Mouse (Mus musculus): ENCODE measurements around the gene Tmco4. TPM values are rescaled to one million over a fixed set of nuclear protein-coding genes. Genes with fewer than 3 reads are reported as not detected.

The Tmco4 gene
- polyA plus RNA-seq, 1 experiment from 2014 or later, result 3.0 TPM

- Histone ChIP-seq H3K27me3 (ENCODE audit: control insufficient read depth, insufficient read depth, low read length) (no peaks in the 10 kb centered on the region), H3K4me2 (peak overlapping the region; percentile 44), H3K4me1 (ENCODE audit: control insufficient read depth, insufficient read depth, low read length) (no peaks in the 10 kb centered on the region), H3K36me3 (ENCODE audit: control insufficient read depth, insufficient read depth, low read length) (no peaks in the 10 kb centered on the region), H3K27ac (ENCODE audit: low read depth, low read length) (no peak overlapping the region), H3K4me3 (ENCODE audit: low read depth, low read length) (peak overlapping the region; percentile 21; the same call in 1 of the 2 replicates), H3K9ac (ENCODE audit: low read depth, low read length) (no peak overlapping the region), H3K9me3 (replicated peaks; ENCODE audit: control insufficient read depth, low read length) (no peaks in the 10 kb centered on the region)
- ATAC-seq (replicated peaks; ENCODE audit: insufficient number of reproducible peaks, low FRiP score, low TSS enrichment), result 0 out of 2 replicates have a peak, but pooled peaks have one; percentile 35
- 25% methylated on average over 15 of the region's 15 CpGs for WGBS (ENCODE audit: insufficient replicate concordance)
These were observed 29.0 kb upstream of the Tmco4 start for GRCm38 (mm10) chr4:138943730-138944129.

DNA sequence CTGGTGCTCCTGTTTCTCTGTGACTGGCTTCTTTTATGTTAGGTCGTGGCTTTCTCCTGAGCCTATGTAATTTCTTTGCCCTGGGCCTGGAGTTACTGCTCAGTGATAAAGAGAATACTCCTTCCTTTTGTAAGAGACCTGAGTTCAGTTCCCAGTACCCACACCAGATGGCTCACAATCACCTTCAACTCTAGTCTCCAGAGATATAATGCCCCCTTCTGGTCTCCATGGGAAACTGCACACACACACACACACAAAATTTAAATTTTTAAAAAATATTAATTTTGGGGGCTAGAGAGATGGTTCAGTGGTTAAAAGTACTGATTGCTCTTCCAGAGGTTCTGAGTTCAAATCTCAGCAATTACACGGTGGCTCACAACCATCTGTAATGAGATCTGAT lies 24.4 kb upstream of the Tmco4 start:
- Histone ChIP-seq H3K9me3 (replicated peaks; ENCODE audit: control insufficient read depth, low read length) (no peaks in the 10 kb centered on the region; the same call in 1 of the 2 replicates), H3K27ac (ENCODE audit: low read depth, low read length) (no peak overlapping the region)
- WGBS (ENCODE audit: insufficient replicate concordance), result 78% methylated on average over 2 of the region's 2 CpGs

GRCm38 (mm10) chr4:138958612-138959011 lies 14.1 kb upstream of the Tmco4 start:
- Histone ChIP-seq H3K27ac (ENCODE audit: low read depth, low read length) (no peak overlapping the region), H3K9me3 (replicated peaks; ENCODE audit: control insufficient read depth, low read length) (no peaks in the 10 kb centered on the region), H3K4me3 (ENCODE audit: low read depth, low read length) (no peak overlapping the region), H3K27me3 (ENCODE audit: control insufficient read depth, insufficient read depth, low read length) (no peaks in the 10 kb centered on the region), H3K9ac (ENCODE audit: low read depth, low read length) (no peak overlapping the region), H3K4me1 (ENCODE audit: control insufficient read depth, insufficient read depth, low read length) (no peaks in the 10 kb centered on the region), H3K36me3 (ENCODE audit: control insufficient read depth, insufficient read depth, low read length) (no peaks in the 10 kb centered on the region), H3K4me2 (no peak overlapping the region)
- ATAC-seq (replicated peaks; ENCODE audit: insufficient number of reproducible peaks, low FRiP score, low TSS enrichment), result no peak
- WGBS (ENCODE audit: insufficient replicate concordance), result 82% methylated on average over 9 of the region's 9 CpGs

More for the DNA sequence above, 24.4 kb upstream of the Tmco4 start:
- Histone ChIP-seq H3K36me3 (ENCODE audit: control insufficient read depth, insufficient read depth, low read length) (no peaks in the 10 kb centered on the region), H3K4me3 (ENCODE audit: low read depth, low read length) (no peak overlapping the region), H3K4me1 (ENCODE audit: control insufficient read depth, insufficient read depth, low read length) (no peaks in the 10 kb centered on the region), H3K9ac (ENCODE audit: low read depth, low read length) (no peak overlapping the region), H3K27me3 (ENCODE audit: control insufficient read depth, insufficient read depth, low read length) (no peaks in the 10 kb centered on the region), H3K4me2 (no peak overlapping the region)
- no peak for ATAC-seq (replicated peaks; ENCODE audit: insufficient number of reproducible peaks, low FRiP score, low TSS enrichment)

GRCm38 (mm10) chr4:138959120-138959519 lies 13.6 kb upstream of the Tmco4 start:
- no peaks in the 10 kb centered on the region for H3K9me3 ChIP-seq (replicated peaks; ENCODE audit: control insufficient read depth, low read length)
- 82% methylated on average over 15 of the region's 15 CpGs for WGBS (ENCODE audit: insufficient replicate concordance)
- no peak overlapping the region for H3K27ac ChIP-seq (ENCODE audit: low read depth, low read length)
- no peak for ATAC-seq (replicated peaks; ENCODE audit: insufficient number of reproducible peaks, low FRiP score, low TSS enrichment)
- H3K9ac ChIP-seq (ENCODE audit: low read depth, low read length), result no peak overlapping the region
- H3K4me2 ChIP-seq, result no peak overlapping the region
- no peaks in the 10 kb centered on the region for H3K27me3 ChIP-seq (ENCODE audit: control insufficient read depth, insufficient read depth, low read length)
- H3K4me3 ChIP-seq (ENCODE audit: low read depth, low read length), result no peak overlapping the region
- H3K36me3 ChIP-seq (ENCODE audit: control insufficient read depth, insufficient read depth, low read length), result no peaks in the 10 kb centered on the region
- no peaks in the 10 kb centered on the region for H3K4me1 ChIP-seq (ENCODE audit: control insufficient read depth, insufficient read depth, low read length)

DNA sequence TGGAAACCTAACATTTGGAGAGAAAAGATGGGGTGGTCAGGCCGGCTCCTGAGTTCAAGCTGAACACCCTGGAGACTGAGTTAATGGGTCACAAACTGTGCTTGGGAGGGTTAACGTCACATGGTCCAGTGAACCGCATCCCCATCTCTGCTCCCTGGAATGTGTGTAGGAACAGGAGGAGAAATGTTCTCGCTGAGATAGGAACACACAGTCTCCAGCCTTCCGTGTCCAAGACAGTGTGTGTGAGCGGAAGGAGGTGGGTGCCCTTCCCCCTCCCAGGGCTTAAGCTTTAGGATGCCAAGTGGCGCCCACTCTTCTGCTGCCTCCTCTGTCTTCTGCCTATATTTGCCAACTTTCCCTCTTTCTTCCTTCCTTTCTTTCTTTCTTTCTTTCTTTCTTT lies 12.8 kb upstream of the Tmco4 start:
- WGBS (ENCODE audit: insufficient replicate concordance), result 69% methylated on average over 7 of the region's 7 CpGs
- H3K27me3 ChIP-seq (ENCODE audit: control insufficient read depth, insufficient read depth, low read length), result no peaks in the 10 kb centered on the region
- H3K4me2 ChIP-seq, result no peak overlapping the region
- no peak for ATAC-seq (replicated peaks; ENCODE audit: insufficient number of reproducible peaks, low FRiP score, low TSS enrichment)
- H3K4me3 ChIP-seq (ENCODE audit: low read depth, low read length), result no peak overlapping the region
- H3K4me1 ChIP-seq (ENCODE audit: control insufficient read depth, insufficient read depth, low read length), result no peaks in the 10 kb centered on the region
- no peaks in the 10 kb centered on the region for H3K36me3 ChIP-seq (ENCODE audit: control insufficient read depth, insufficient read depth, low read length)
- H3K9me3 ChIP-seq (replicated peaks; ENCODE audit: control insufficient read depth, low read length), result no peaks in the 10 kb centered on the region
- no peak overlapping the region for H3K9ac ChIP-seq (ENCODE audit: low read depth, low read length)
- H3K27ac ChIP-seq (ENCODE audit: low read depth, low read length), result no peak overlapping the region

DNA sequence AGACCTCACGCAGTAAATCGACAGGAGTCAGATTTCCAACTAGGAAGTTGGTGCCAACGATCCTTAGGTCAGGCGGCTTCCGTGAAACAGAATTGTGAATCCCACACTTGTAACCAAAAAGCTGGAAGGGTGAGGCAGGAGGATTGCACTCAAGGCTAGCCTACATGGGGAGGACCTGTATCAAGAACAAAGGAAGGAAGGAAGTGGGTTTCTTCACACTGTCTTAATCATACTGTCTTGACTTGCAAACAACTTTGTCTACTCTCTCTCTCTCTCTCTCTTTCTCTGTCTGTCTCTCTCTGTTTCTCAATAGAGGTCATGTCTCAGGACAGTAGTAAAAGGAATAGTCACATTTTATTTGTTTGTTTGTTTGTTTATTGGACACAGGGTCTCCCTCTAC lies 10.0 kb upstream of the Tmco4 start:
- no peak overlapping the region for H3K4me3 ChIP-seq (ENCODE audit: low read depth, low read length)
- 83% methylated on average over 5 of the region's 5 CpGs for WGBS (ENCODE audit: insufficient replicate concordance)
- no peak overlapping the region for H3K4me2 ChIP-seq
- H3K27ac ChIP-seq (ENCODE audit: low read depth, low read length), result no peak overlapping the region
- H3K4me1 ChIP-seq (ENCODE audit: control insufficient read depth, insufficient read depth, low read length), result no peaks in the 10 kb centered on the region
- no peaks in the 10 kb centered on the region for H3K36me3 ChIP-seq (ENCODE audit: control insufficient read depth, insufficient read depth, low read length)
- no peaks in the 10 kb centered on the region for H3K9me3 ChIP-seq (replicated peaks; ENCODE audit: control insufficient read depth, low read length)
- H3K9ac ChIP-seq (ENCODE audit: low read depth, low read length), result no peak overlapping the region
- H3K27me3 ChIP-seq (ENCODE audit: control insufficient read depth, insufficient read depth, low read length), result no peaks in the 10 kb centered on the region
- no peak for ATAC-seq (replicated peaks; ENCODE audit: insufficient number of reproducible peaks, low FRiP score, low TSS enrichment)

GRCm38 (mm10) chr4:138965871-138966270 lies 6.8 kb upstream of the Tmco4 start:
- Histone ChIP-seq H3K4me2 (no peak overlapping the region), H3K27me3 (ENCODE audit: control insufficient read depth, insufficient read depth, low read length) (no peaks in the 10 kb centered on the region), H3K9me3 (replicated peaks; ENCODE audit: control insufficient read depth, low read length) (no peaks in the 10 kb centered on the region), H3K9ac (ENCODE audit: low read depth, low read length) (no peak overlapping the region), H3K4me1 (ENCODE audit: control insufficient read depth, insufficient read depth, low read length) (no peaks in the 10 kb centered on the region), H3K27ac (ENCODE audit: low read depth, low read length) (no peak overlapping the region), H3K36me3 (ENCODE audit: control insufficient read depth, insufficient read depth, low read length) (no peaks in the 10 kb centered on the region), H3K4me3 (ENCODE audit: low read depth, low read length) (no peak overlapping the region)
- ATAC-seq (replicated peaks; ENCODE audit: insufficient number of reproducible peaks, low FRiP score, low TSS enrichment), result no peak
- WGBS (ENCODE audit: insufficient replicate concordance), result 76% methylated on average over 5 of the region's 5 CpGs

GRCm38 (mm10) chr4:138966866-138967265 lies 5.8 kb upstream of the Tmco4 start, which contains the start of gene Rnf186:
TSS of gene Rnf186 (plus strand) at chr4:138967112.
- Histone ChIP-seq H3K27ac (ENCODE audit: low read depth, low read length) (no peak within 1 kb of the TSS), H3K27me3 (ENCODE audit: control insufficient read depth, insufficient read depth, low read length) (no peaks in the 10 kb centered on the region)

GRCm38 (mm10) chr4:138967485-138967884 lies 5.2 kb upstream of the Tmco4 start:
- no peak overlapping the region for H3K4me3 ChIP-seq (ENCODE audit: low read depth, low read length)
- ATAC-seq (replicated peaks; ENCODE audit: insufficient number of reproducible peaks, low FRiP score, low TSS enrichment), result no peak

More at GRCm38 (mm10) chr4:138966866-138967265, 5.8 kb upstream of the Tmco4 start, which contains the start of gene Rnf186:
- H3K4me3 ChIP-seq (ENCODE audit: low read depth, low read length), result no peak within 1 kb of the TSS
- H3K9me3 ChIP-seq (replicated peaks; ENCODE audit: control insufficient read depth, low read length), result no peaks in the 10 kb centered on the region
- ATAC-seq (replicated peaks; ENCODE audit: insufficient number of reproducible peaks, low FRiP score, low TSS enrichment), result no peak
- WGBS (ENCODE audit: insufficient replicate concordance), result 80% methylated on average over 13 of the region's 13 CpGs
- H3K4me1 ChIP-seq (ENCODE audit: control insufficient read depth, insufficient read depth, low read length), result 0 out of 2 replicates have a peak, but pooled peaks cover under 1% of the 10 kb centered on the region
- no peak within 1 kb of the TSS for H3K4me2 ChIP-seq
- no peaks in the 10 kb centered on the region for H3K36me3 ChIP-seq (ENCODE audit: control insufficient read depth, insufficient read depth, low read length)
- no peak within 1 kb of the TSS for H3K9ac ChIP-seq (ENCODE audit: low read depth, low read length)

More at GRCm38 (mm10) chr4:138967485-138967884, 5.2 kb upstream of the Tmco4 start:
- Histone ChIP-seq H3K27me3 (ENCODE audit: control insufficient read depth, insufficient read depth, low read length) (no peaks in the 10 kb centered on the region), H3K4me1 (ENCODE audit: control insufficient read depth, insufficient read depth, low read length) (peaks cover 7% of the 10 kb centered on the region; the same call in 1 of the 2 replicates), H3K27ac (ENCODE audit: low read depth, low read length) (no peak overlapping the region), H3K4me2 (no peak overlapping the region), H3K36me3 (ENCODE audit: control insufficient read depth, insufficient read depth, low read length) (no peaks in the 10 kb centered on the region), H3K9ac (ENCODE audit: low read depth, low read length) (no peak overlapping the region), H3K9me3 (replicated peaks; ENCODE audit: control insufficient read depth, low read length) (no peaks in the 10 kb centered on the region)
- 76% methylated on average over 15 of the region's 15 CpGs for WGBS (ENCODE audit: insufficient replicate concordance)
